Mouse (Mus musculus): ENCODE results near the gene Picalm. TPM values are rescaled to one million over a fixed set of nuclear protein-coding genes. Genes with fewer than 3 reads are reported as not detected.

Picalm gene
- polyA plus RNA-seq, 1 experiment = 40.1 TPM

DNA sequence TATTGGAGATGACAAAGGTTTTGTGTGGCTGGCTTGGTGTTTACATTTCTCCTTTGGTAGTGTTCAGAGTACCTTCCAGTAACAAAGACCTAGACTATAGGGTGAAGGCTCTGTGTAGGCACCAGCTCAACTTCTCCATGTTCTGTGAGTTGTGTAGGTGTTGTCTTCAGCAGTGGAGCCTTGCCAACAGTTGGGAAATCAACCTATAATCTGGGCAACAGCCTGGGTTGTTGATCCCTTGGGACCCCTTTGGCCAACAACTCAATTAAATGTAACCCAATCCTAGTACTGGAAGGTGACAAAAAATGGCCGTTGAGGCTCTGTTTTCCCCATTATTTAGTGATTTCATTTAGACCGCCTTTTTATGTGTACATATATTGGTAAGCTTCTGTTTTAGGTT, 80.1 kb downstream of the Picalm start:
- H3ac ChIP-seq (ENCODE audit: control insufficient read depth, insufficient read length) = no peak overlapping the region
- no peak overlapping the region for H3K4me2 ChIP-seq (ENCODE audit: low read depth)
- TF ChIP-seq E2F4 (IDR thresholded peaks at IDR 0.05; ENCODE audit: insufficient read depth) (no peak), POLR2AphosphoS2 (IDR thresholded peaks at IDR 0.05; ENCODE audit: insufficient read length, low read depth) (no peak), TCF3 (IDR thresholded peaks at IDR 0.05; ENCODE audit: insufficient read length, low read depth) (no peak), REST (IDR thresholded peaks at IDR 0.05; ENCODE audit: insufficient read depth, insufficient read length) (no peak), CEBPB (IDR thresholded peaks at IDR 0.05; ENCODE audit: insufficient read depth, poor library complexity, severe bottlenecking) (no peak), TCF12 (IDR thresholded peaks at IDR 0.05; ENCODE audit: insufficient read depth, poor library complexity, severe bottlenecking) (no peak), USF1 (IDR thresholded peaks at IDR 0.05; ENCODE audit: low read depth) (no peak), SRF (IDR thresholded peaks at IDR 0.05; ENCODE audit: control insufficient read depth, insufficient read length, low read depth) (no peak), MYOD1 (IDR thresholded peaks at IDR 0.05; ENCODE audit: control insufficient read depth in 1 of 3, insufficient read length in 2 of 3, low read depth in 2 of 3) (no peak), MYOG (IDR thresholded peaks at IDR 0.05; ENCODE audit: control insufficient read depth in 1 of 3, insufficient read depth in 1 of 3, insufficient read length in 2 of 3, low read depth in 2 of 3) (no peak), POLR2A (IDR thresholded peaks at IDR 0.05; ENCODE audit: insufficient read length, low read depth) (no peak), MAX (IDR thresholded peaks at IDR 0.05; ENCODE audit: low read depth) (no peak)
- peaks cover 4% of the 10 kb centered on the region for H3K79me2 ChIP-seq (ENCODE audit: control insufficient read depth, insufficient read depth)
- H3K36me3 ChIP-seq (ENCODE audit: control insufficient read depth, insufficient read depth) = peaks cover 27% of the 10 kb centered on the region
- no peak overlapping the region for H3K4me3 ChIP-seq
- no peaks in the 10 kb centered on the region for H3K27me3 ChIP-seq (ENCODE audit: control insufficient read depth, insufficient read depth, insufficient read length)

DNA sequence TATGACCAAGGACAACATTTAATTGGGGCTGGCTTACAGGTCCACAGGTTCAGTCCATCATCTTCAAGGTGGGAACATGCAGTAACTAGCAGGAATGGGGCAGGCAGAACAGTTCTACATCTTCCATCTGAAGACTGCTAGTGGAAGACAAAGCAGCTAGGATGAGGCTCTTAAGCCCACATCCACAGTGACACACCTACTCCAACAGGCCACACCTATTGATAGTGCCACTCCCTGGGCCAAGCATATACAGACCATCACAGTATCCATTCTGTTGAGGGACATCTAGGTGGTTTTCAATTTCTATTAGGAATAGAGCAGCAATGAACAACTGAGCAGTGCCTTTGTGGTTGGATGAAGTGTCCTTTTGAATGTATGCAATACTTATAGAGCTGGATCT, 80.9 kb downstream of the Picalm start:
- Histone ChIP-seq H3K27me3 (ENCODE audit: control insufficient read depth, insufficient read depth, insufficient read length) (no peaks in the 10 kb centered on the region), H3K4me2 (ENCODE audit: low read depth) (no peak overlapping the region), H3ac (ENCODE audit: control insufficient read depth, insufficient read length) (no peak overlapping the region), H3K4me3 (no peak overlapping the region), H3K79me2 (ENCODE audit: control insufficient read depth, insufficient read depth) (peaks cover 4% of the 10 kb centered on the region), H3K36me3 (ENCODE audit: control insufficient read depth, insufficient read depth) (peaks cover 27% of the 10 kb centered on the region)
- no peak for TF ChIP-seq MAX (IDR thresholded peaks at IDR 0.05; ENCODE audit: low read depth)

DNA sequence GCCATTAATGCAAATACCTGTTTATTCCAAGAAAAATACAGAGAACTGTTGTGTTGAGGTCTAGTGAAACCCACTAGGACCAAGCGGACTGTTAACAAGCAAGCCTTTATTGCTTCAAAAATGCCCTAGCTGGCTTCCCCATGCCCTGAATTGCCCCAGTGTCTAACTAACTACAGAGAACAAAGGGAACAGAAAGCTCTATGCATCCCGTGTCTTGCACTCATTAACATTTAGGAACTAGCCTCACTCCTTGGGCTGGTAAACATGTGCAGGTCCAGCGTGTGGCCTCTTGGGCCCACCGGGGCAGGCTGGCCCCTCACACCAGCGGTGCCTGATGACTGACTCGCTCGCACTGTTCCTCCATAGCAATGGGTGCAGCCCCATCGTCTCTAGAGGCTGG, 86.5 kb downstream of the Picalm start:
- H3K79me2 ChIP-seq (ENCODE audit: control insufficient read depth, insufficient read depth) = no peaks in the 10 kb centered on the region
- H3ac ChIP-seq (ENCODE audit: control insufficient read depth, insufficient read length) = no peak overlapping the region
- TF ChIP-seq E2F4 (IDR thresholded peaks at IDR 0.05; ENCODE audit: insufficient read depth) (no peak), REST (IDR thresholded peaks at IDR 0.05; ENCODE audit: insufficient read depth, insufficient read length) (no peak), POLR2A (IDR thresholded peaks at IDR 0.05; ENCODE audit: insufficient read length, low read depth) (no peak), TCF12 (IDR thresholded peaks at IDR 0.05; ENCODE audit: insufficient read depth, poor library complexity, severe bottlenecking) (no peak), SRF (IDR thresholded peaks at IDR 0.05; ENCODE audit: control insufficient read depth, insufficient read length, low read depth) (no peak)
- H3K4me2 ChIP-seq (ENCODE audit: low read depth) = no peak overlapping the region
- no peak overlapping the region for H3K4me3 ChIP-seq
- no peaks in the 10 kb centered on the region for H3K36me3 ChIP-seq (ENCODE audit: control insufficient read depth, insufficient read depth)
- H3K27me3 ChIP-seq (ENCODE audit: control insufficient read depth, insufficient read depth, insufficient read length) = no peaks in the 10 kb centered on the region

DNA sequence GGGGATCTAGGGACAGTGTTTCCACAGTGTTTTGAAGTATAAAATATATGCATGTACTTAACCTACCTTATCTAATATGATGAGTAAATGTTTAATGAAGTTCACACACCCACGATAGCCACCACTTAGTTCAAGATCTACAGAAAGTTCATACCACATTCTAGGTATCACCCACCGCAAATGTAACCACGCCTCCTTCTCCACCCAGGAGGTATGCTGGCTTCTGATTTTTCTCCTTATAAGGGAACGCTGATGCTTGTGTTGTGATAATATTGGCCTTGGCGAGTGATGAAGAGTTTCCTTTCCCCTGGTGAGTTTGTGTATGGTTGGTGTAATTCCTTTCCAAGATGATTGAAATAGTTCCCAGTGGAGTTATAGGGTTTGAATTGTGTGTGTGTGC, 88.1 kb downstream of the Picalm start:
- no peak for TF ChIP-seq POLR2AphosphoS2 (IDR thresholded peaks at IDR 0.05; ENCODE audit: insufficient read length, low read depth)
- TF ChIP-seq POLR2A (IDR thresholded peaks at IDR 0.05; ENCODE audit: insufficient read length, low read depth) = no peak
- no peak for TF ChIP-seq MYOG (IDR thresholded peaks at IDR 0.05; ENCODE audit: control insufficient read depth in 1 of 3, insufficient read depth in 1 of 3, insufficient read length in 2 of 3, low read depth in 2 of 3)
- TF ChIP-seq SRF (IDR thresholded peaks at IDR 0.05; ENCODE audit: control insufficient read depth, insufficient read length, low read depth) = no peak
- TF ChIP-seq MYOD1 (IDR thresholded peaks at IDR 0.05; ENCODE audit: control insufficient read depth in 1 of 3, insufficient read length in 2 of 3, low read depth in 2 of 3) = no peak
- no peak for TF ChIP-seq TCF3 (IDR thresholded peaks at IDR 0.05; ENCODE audit: insufficient read length, low read depth)
- no peak for TF ChIP-seq E2F4 (IDR thresholded peaks at IDR 0.05; ENCODE audit: insufficient read depth)
- TF ChIP-seq USF1 (IDR thresholded peaks at IDR 0.05; ENCODE audit: low read depth) = no peak
- no peak for TF ChIP-seq MAX (IDR thresholded peaks at IDR 0.05; ENCODE audit: low read depth)
- no peak for TF ChIP-seq TCF12 (IDR thresholded peaks at IDR 0.05; ENCODE audit: insufficient read depth, poor library complexity, severe bottlenecking)
- TF ChIP-seq CEBPB (IDR thresholded peaks at IDR 0.05; ENCODE audit: insufficient read depth, poor library complexity, severe bottlenecking) = no peak
- no peak for TF ChIP-seq REST (IDR thresholded peaks at IDR 0.05; ENCODE audit: insufficient read depth, insufficient read length)
- H3ac ChIP-seq (ENCODE audit: control insufficient read depth, insufficient read length) = no peak overlapping the region

GRCm38 (mm10) chr7:90221487-90221886, 91.5 kb downstream of the Picalm start:
- no peaks in the 10 kb centered on the region for H3K27me3 ChIP-seq (ENCODE audit: control insufficient read depth, insufficient read depth, insufficient read length)
- TF ChIP-seq POLR2AphosphoS2 (IDR thresholded peaks at IDR 0.05; ENCODE audit: insufficient read length, low read depth) (no peak), CEBPB (IDR thresholded peaks at IDR 0.05; ENCODE audit: insufficient read depth, poor library complexity, severe bottlenecking) (no peak), SRF (IDR thresholded peaks at IDR 0.05; ENCODE audit: control insufficient read depth, insufficient read length, low read depth) (no peak), MYOG (IDR thresholded peaks at IDR 0.05; ENCODE audit: control insufficient read depth in 1 of 3, insufficient read depth in 1 of 3, insufficient read length in 2 of 3, low read depth in 2 of 3) (no peak), MAX (IDR thresholded peaks at IDR 0.05; ENCODE audit: low read depth) (no peak), TCF12 (IDR thresholded peaks at IDR 0.05; ENCODE audit: insufficient read depth, poor library complexity, severe bottlenecking) (no peak), MYOD1 (IDR thresholded peaks at IDR 0.05; ENCODE audit: control insufficient read depth in 1 of 3, insufficient read length in 2 of 3, low read depth in 2 of 3) (no peak)
- H3K79me2 ChIP-seq (ENCODE audit: control insufficient read depth, insufficient read depth) = no peaks in the 10 kb centered on the region
- H3K4me3 ChIP-seq = no peak overlapping the region
- no peaks in the 10 kb centered on the region for H3K36me3 ChIP-seq (ENCODE audit: control insufficient read depth, insufficient read depth)
- H3K4me2 ChIP-seq (ENCODE audit: low read depth) = no peak overlapping the region
- H3ac ChIP-seq (ENCODE audit: control insufficient read depth, insufficient read length) = no peak overlapping the region

More for the DNA sequence above, 88.1 kb downstream of the Picalm start:
- H3K4me3 ChIP-seq = no peak overlapping the region
- no peaks in the 10 kb centered on the region for H3K79me2 ChIP-seq (ENCODE audit: control insufficient read depth, insufficient read depth)
- no peak overlapping the region for H3K4me2 ChIP-seq (ENCODE audit: low read depth)
- no peaks in the 10 kb centered on the region for H3K36me3 ChIP-seq (ENCODE audit: control insufficient read depth, insufficient read depth)
- no peaks in the 10 kb centered on the region for H3K27me3 ChIP-seq (ENCODE audit: control insufficient read depth, insufficient read depth, insufficient read length)
